Mouse (Mus musculus) forebrain, embryonic 12.5 days (tissue): ENCODE data around the gene 2310061I04Rik. TPM values are rescaled to one million over a fixed set of nuclear protein-coding genes. Genes with fewer than 3 reads are reported as not detected.
A peak's percentile ranks its signal among the peaks of the same experiment; 100 is the strongest.

Experiments used
- ATAC-seq: fragments of 200-750 bp; cut with Nextera tagmentation; 2 replicates; pipeline ENCODE4 v1.8.0; 2017; ENCODE audit warnings: moderate TSS enrichment; ENCODE audit not compliant: low FRiP score
- H3K27ac ChIP-seq: fragments of 300-500 bp; sonication (generic); 2 replicates; pipeline ENCODE4 v1.5.1; 2016; ENCODE audit warnings: mild to moderate bottlenecking
- H3K27me3 ChIP-seq: fragments of 300-500 bp; sonication (generic); 2 replicates; pipeline ENCODE4 v1.6.1; 2016; ENCODE audit warnings: mild to moderate bottlenecking
- H3K36me3 ChIP-seq: fragments of 300-500 bp; sonication (generic); replicated peaks from 2 replicates; pipeline ENCODE4 v1.6.1; 2016; ENCODE audit warnings: mild to moderate bottlenecking
- H3K4me1 ChIP-seq: fragments of 300-500 bp; sonication (generic); 2 replicates; pipeline ENCODE4 v1.6.1; 2016
- H3K4me2 ChIP-seq: fragments of 300-500 bp; sonication (generic); 2 replicates; pipeline ENCODE4 v1.6.1; 2016; ENCODE audit warnings: mild to moderate bottlenecking, moderate library complexity
- H3K4me3 ChIP-seq: fragments of 300-500 bp; sonication (generic); replicated peaks from 2 replicates; pipeline ENCODE4 v1.5.1; 2016; ENCODE audit warnings: mild to moderate bottlenecking
- H3K9ac ChIP-seq: fragments of 300-500 bp; sonication (generic); 2 replicates; pipeline ENCODE4 v1.6.1; 2016; ENCODE audit warnings: mild to moderate bottlenecking
- H3K9me3 ChIP-seq: fragments of 300-500 bp; sonication (generic); 2 replicates; pipeline ENCODE4 v1.6.1; 2016
- WGBS: fragments of 180-500 bp; shearing (Covaris S2); methylation state at CpG from one replicate; pipeline ENCODE4 v1.1.7; 2016; 5-methylcytosine and 5-hydroxymethylcytosine counted together
- polyA plus RNA-seq: library from polyadenylated mRNA; unstranded; fragments of >200 nt; fragmentation: Nextera tagmentation; extraction: Ambion mirVana; gene quantifications from 2 replicates; pipeline ENCODE4 v1.2.1, GENCODE M21; 2016

Gene 2310061I04Rik
- polyA plus RNA-seq, 1 experiment from 2014 or later = 26.7 TPM

DNA sequence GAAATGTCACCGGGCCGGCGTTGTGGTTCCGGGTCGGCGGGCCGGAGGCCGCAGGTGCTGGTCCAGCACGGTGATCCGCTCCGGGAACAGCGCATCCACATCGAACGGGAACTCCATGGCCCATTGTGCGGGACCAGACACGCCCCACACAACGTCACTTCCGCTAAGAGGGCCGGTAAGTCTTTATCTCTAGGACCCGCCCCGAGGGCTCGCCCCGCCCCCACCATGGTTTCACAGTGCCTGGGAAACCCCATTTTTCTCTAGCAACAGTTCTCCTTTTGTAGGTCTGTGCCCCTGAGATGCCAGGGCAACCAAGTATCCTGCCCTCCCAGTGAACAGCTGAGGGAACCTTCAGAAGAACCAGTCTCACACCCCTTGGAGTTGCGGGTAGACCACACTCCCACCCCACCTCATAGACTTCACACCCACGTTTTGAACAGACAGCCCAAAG lies 12.7 kb upstream of the 2310061I04Rik start, which contains the start of gene Atat1:
Gene Atat1, minus strand, starts transcription at position 157 of the 451 bp plus-strand sequence.
- H3K27me3 ChIP-seq = no peaks in the 10 kb centered on the region

DNA sequence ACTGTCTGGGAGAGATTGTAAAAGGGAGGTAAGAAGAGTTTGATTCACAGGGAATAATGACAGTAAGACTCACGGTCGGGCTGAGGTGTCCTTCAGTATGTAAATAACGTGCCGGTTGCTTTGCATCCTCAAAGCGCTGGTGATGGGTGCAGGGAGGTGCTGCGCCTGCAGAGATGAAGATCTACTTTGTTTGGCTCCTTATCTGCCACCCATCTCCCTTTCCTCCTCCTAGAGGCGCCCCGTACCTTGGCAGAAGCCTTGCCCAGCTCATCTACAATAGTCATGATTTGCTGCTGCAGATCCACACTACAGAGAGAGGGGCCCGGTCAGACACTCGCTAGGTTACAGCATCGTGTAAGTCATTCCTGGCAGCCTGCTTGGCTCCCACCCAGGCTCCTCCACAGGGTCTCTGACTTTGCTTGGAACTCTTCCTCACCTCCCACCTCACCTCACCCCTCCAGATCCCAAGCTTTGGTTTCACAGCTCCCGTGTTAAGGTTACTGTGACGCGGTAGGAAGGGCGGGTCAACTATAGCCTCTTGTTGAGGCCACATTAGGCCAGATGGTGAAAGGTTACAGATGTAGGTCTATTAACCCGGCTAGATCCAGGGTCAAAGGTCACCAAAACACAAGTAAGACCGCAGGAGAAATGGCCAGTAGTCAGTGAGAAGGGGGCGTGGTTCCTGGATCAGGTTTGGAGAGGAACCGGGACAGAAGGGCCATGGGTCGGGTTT lies 12.1 kb upstream of the 2310061I04Rik start:
- Histone ChIP-seq H3K4me1 (peaks cover 20% of the 10 kb centered on the region), H3K27me3 (no peaks in the 10 kb centered on the region), H3K9me3 (no peaks in the 10 kb centered on the region), H3K9ac (peak overlapping the region; percentile 83), H3K4me2 (peak overlapping the region; percentile 95), H3K36me3 (peaks cover 68% of the 10 kb centered on the region), H3K4me3 (peak overlapping the region; percentile 74), H3K27ac (peak overlapping the region; percentile 78)
- peak; percentile 24; the same call in 1 of the 2 replicates for ATAC-seq
- 29% methylated on average over 20 of the region's 20 CpGs for WGBS

More for the DNA sequence above, 12.7 kb upstream of the 2310061I04Rik start, which contains the start of gene Atat1:
- H3K4me2 ChIP-seq = peak within 1 kb of the TSS; percentile 95
- peak; percentile 93 for ATAC-seq
- peak within 1 kb of the TSS; percentile 74 for H3K4me3 ChIP-seq
- peak within 1 kb of the TSS; percentile 78 for H3K27ac ChIP-seq
- peak within 1 kb of the TSS; percentile 83 for H3K9ac ChIP-seq
- peaks cover 64% of the 10 kb centered on the region for H3K36me3 ChIP-seq
- peaks cover 20% of the 10 kb centered on the region for H3K4me1 ChIP-seq
- WGBS = 5% methylated on average over 25 of the region's 25 CpGs
- H3K9me3 ChIP-seq = no peaks in the 10 kb centered on the region

DNA sequence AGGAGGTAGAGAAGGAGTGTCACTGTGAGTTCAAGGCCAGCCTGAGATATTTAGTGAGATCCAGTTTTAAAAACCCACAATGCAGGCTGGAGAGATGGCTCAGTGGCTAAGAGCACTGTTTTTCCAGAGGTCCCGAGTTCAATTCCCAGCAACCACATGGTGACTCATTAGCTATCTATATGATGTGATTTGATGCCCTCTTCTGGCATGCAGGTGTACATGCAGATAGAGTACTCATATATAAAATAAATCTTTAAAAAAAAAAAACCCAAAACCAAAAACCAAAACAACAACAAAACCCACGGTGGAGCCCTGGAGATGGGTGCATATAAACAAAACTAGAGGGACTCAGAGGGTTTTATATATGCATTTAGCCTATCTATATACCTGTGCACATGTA lies 10.4 kb upstream of the 2310061I04Rik start:
- H3K4me1 ChIP-seq = peaks cover 20% of the 10 kb centered on the region
- H3K9ac ChIP-seq = no peak overlapping the region
- no peak overlapping the region for H3K27ac ChIP-seq
- peaks cover 73% of the 10 kb centered on the region for H3K36me3 ChIP-seq
- H3K9me3 ChIP-seq = no peaks in the 10 kb centered on the region
- H3K4me2 ChIP-seq = peak overlapping the region; percentile 95; the same call in 1 of the 2 replicates
- WGBS = 83% methylated on average over 2 of the region's 2 CpGs
- no peak for ATAC-seq
- no peaks in the 10 kb centered on the region for H3K27me3 ChIP-seq
- no peak overlapping the region for H3K4me3 ChIP-seq

DNA sequence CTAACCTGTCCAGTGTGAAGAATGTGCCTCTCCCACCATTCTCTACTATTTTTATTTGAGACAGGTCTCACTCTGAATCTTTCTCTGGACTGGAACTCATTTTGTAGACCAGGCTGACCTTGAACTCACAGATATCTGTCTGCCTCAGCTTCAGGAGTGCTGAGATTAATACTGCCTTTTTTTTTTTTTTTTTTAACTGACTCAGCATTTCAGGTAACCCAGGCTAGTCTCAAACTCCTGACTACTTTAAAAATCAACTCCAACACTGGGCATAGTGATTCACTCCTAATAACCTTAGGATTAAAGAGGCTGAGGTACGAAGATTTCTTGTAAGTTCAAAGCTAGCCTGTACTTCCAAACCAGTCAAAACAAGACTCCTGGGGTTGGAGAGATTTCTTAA lies 8.4 kb upstream of the 2310061I04Rik start:
- Histone ChIP-seq H3K4me3 (no peak overlapping the region), H3K36me3 (peaks cover 74% of the 10 kb centered on the region), H3K4me1 (peaks cover 20% of the 10 kb centered on the region), H3K27me3 (no peaks in the 10 kb centered on the region), H3K4me2 (no peak overlapping the region), H3K9me3 (no peaks in the 10 kb centered on the region), H3K27ac (no peak overlapping the region), H3K9ac (no peak overlapping the region)
- ATAC-seq = no peak
- 94% methylated on average over 1 of the region's 1 CpGs for WGBS

DNA sequence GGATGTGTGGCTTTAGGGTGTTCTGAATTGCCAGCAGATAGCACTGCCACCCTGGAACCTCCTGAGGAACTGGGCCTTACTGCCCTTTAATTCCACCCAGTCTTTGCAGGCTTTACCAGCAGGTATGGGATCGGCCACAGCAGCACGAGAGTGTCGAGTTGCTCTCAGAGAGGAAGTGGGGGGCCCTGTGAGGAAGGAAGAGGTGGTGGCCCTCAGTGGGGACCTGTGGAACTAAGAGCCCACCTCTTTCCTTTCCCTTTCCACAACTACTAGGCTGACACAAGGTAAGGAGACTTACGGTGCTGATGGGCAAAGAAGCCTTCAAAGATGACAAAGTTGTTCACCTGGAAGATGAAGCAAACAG lies 6.7 kb upstream of the 2310061I04Rik start:
- Histone ChIP-seq H3K4me1 (peaks cover 12% of the 10 kb centered on the region), H3K9me3 (no peaks in the 10 kb centered on the region), H3K4me3 (no peak overlapping the region), H3K27me3 (no peaks in the 10 kb centered on the region), H3K9ac (no peak overlapping the region), H3K4me2 (no peak overlapping the region), H3K27ac (0 out of 2 replicates have a peak overlapping the region, but pooled peaks have one; percentile 8), H3K36me3 (peaks cover 90% of the 10 kb centered on the region)
- no peak for ATAC-seq
- 81% methylated on average over 4 of the region's 4 CpGs for WGBS

- Histone ChIP-seq H3K27me3 (no peaks in the 10 kb centered on the region), H3K9me3 (no peaks in the 10 kb centered on the region), H3K27ac (0 out of 2 replicates have a peak overlapping the region, but pooled peaks have one; percentile 8), H3K9ac (no peak overlapping the region), H3K4me3 (no peak overlapping the region), H3K4me2 (no peak overlapping the region), H3K4me1 (peaks cover 7% of the 10 kb centered on the region), H3K36me3 (peaks cover 93% of the 10 kb centered on the region)
- WGBS = 92% methylated on average over 9 of the region's 9 CpGs
- no peak for ATAC-seq
These were observed 6.2 kb upstream of the 2310061I04Rik start for GRCm38 (mm10) chr17:35903343-35903991.

GRCm38 (mm10) chr17:35900636-35901035 lies 3.4 kb upstream of the 2310061I04Rik start:
- H3K9ac ChIP-seq = no peak overlapping the region
- H3K36me3 ChIP-seq = peaks cover 79% of the 10 kb centered on the region
- H3K9me3 ChIP-seq = no peaks in the 10 kb centered on the region
- no peak overlapping the region for H3K4me2 ChIP-seq
- no peak for ATAC-seq
- H3K4me1 ChIP-seq = peaks cover 17% of the 10 kb centered on the region
- WGBS = 95% methylated on average over 3 of the region's 3 CpGs
- no peaks in the 10 kb centered on the region for H3K27me3 ChIP-seq
- H3K27ac ChIP-seq = no peak overlapping the region
- H3K4me3 ChIP-seq = no peak overlapping the region

GRCm38 (mm10) chr17:35897644-35898573 lies 678 bp upstream of the 2310061I04Rik start:
- H3K36me3 ChIP-seq = peaks cover 71% of the 10 kb centered on the region
- H3K27ac ChIP-seq = peak overlapping the region; percentile 94
- peak; percentile 52 for ATAC-seq

GRCm38 (mm10) chr17:35887725-35888124 lies 9.5 kb downstream of the 2310061I04Rik start:
- Histone ChIP-seq H3K4me3 (no peak overlapping the region), H3K4me1 (no peaks in the 10 kb centered on the region), H3K9ac (no peak overlapping the region), H3K9me3 (no peaks in the 10 kb centered on the region), H3K36me3 (peaks cover 95% of the 10 kb centered on the region), H3K27me3 (no peaks in the 10 kb centered on the region), H3K27ac (no peak overlapping the region), H3K4me2 (no peak overlapping the region)
- 91% methylated on average over 9 of the region's 17 CpGs for WGBS
- ATAC-seq = no peak

More at GRCm38 (mm10) chr17:35897644-35898573, 678 bp upstream of the 2310061I04Rik start:
- Histone ChIP-seq H3K27me3 (no peaks in the 10 kb centered on the region), H3K4me1 (peaks cover 20% of the 10 kb centered on the region), H3K4me2 (peak overlapping the region; percentile 99), H3K9ac (peak overlapping the region; percentile 86; the same call in 1 of the 2 replicates), H3K9me3 (no peaks in the 10 kb centered on the region), H3K4me3 (peak overlapping the region; percentile 78; the same call in 1 of the 2 replicates)
- 46% methylated on average over 23 of the region's 23 CpGs for WGBS

GRCm38 (mm10) chr17:35883777-35884176 lies 13.5 kb downstream of the 2310061I04Rik start:
- H3K27me3 ChIP-seq = no peaks in the 10 kb centered on the region
- peaks cover 12% of the 10 kb centered on the region for H3K4me1 ChIP-seq
- WGBS = 96% methylated on average over 14 of the region's 14 CpGs
- no peak overlapping the region for H3K4me2 ChIP-seq
- H3K4me3 ChIP-seq = no peak overlapping the region
- H3K9me3 ChIP-seq = no peaks in the 10 kb centered on the region
- peaks cover 73% of the 10 kb centered on the region for H3K36me3 ChIP-seq
- no peak for ATAC-seq
- no peak overlapping the region for H3K9ac ChIP-seq
- H3K27ac ChIP-seq = no peak overlapping the region

DNA sequence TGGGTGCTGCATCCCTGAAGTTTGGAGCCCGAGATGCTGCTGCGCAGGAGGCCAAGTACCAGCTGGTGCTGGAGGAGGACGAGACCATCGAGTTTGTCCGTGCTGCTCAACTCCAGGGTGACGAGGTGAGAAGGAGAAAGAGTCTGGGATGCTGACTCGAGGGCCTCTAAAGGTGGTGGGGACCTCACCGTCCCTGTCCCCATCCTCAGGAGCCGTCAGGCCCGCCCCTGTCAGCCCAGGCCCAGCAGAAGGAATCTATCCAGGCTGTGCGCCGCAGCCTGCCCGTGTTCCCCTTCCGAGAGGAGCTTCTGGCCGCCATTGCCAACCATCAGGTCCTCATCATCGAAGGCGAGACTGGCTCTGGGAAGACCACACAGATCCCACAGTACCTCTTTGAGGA lies 14.3 kb downstream of the 2310061I04Rik start:
- H3K4me3 ChIP-seq = no peak overlapping the region
- H3K4me1 ChIP-seq = peaks cover 12% of the 10 kb centered on the region
- ATAC-seq = no peak
- H3K27me3 ChIP-seq = no peaks in the 10 kb centered on the region
- peaks cover 64% of the 10 kb centered on the region for H3K36me3 ChIP-seq
- H3K4me2 ChIP-seq = no peak overlapping the region
- H3K27ac ChIP-seq = no peak overlapping the region
- 91% methylated on average over 17 of the region's 17 CpGs for WGBS
- no peaks in the 10 kb centered on the region for H3K9me3 ChIP-seq
- no peak overlapping the region for H3K9ac ChIP-seq
